Mouse (Mus musculus) heart, postnatal 0 days (tissue): ENCODE measurements around the gene Eif4a1.

Experiments used
- CTCF ChIP-seq: IDR thresholded peaks from 2 replicates; pipeline ENCODE4 v1.5.1; 2016; ENCODE audit warnings: antibody characterized with exemption, control low read depth, low read depth
- EP300 ChIP-seq: IDR thresholded peaks from 2 replicates; pipeline ENCODE4 v1.6.1; 2016; ENCODE audit warnings: antibody characterized with exemption, low read depth

- TF ChIP-seq CTCF: no peak
- no peak for TF ChIP-seq EP300
These were observed 8.4 kb downstream of the Eif4a1 start for GRCm38 (mm10) chr11:69663795-69664194.
